Mouse (Mus musculus) lung, embryonic 14.5 days (tissue): ENCODE measurements around the gene Tln2. TPM values are rescaled to one million over a fixed set of nuclear protein-coding genes. Genes with fewer than 3 reads are reported as not detected.

ENCODE experiments used
- ATAC-seq: fragments of 200-750 bp; cut with Nextera tagmentation; 2 replicates; pipeline ENCODE4 v1.8.0; 2017; ENCODE audit warnings: mild to moderate bottlenecking, moderate TSS enrichment, moderate library complexity; ENCODE audit not compliant: insufficient read depth
- DNase-seq: peaks from one replicate; pipeline ENCODE4 v3.0.0-alpha.2; 2015
- H3K27ac ChIP-seq: fragments of 300-500 bp; sonication (generic); 2 replicates; pipeline ENCODE4 v1.5.1; 2014; ENCODE audit warnings: low read depth, mild to moderate bottlenecking, moderate library complexity
- H3K27me3 ChIP-seq: fragments of 300-500 bp; sonication (generic); 2 replicates; pipeline ENCODE4 v1.6.1; 2014; ENCODE audit warnings: low read length, control low read depth; ENCODE audit not compliant: insufficient read depth
- H3K36me3 ChIP-seq: fragments of 300-500 bp; sonication (generic); 2 replicates; pipeline ENCODE4 v1.6.1; 2014; ENCODE audit warnings: control low read depth; ENCODE audit not compliant: insufficient read depth
- H3K4me1 ChIP-seq: fragments of 300-500 bp; sonication (generic); 2 replicates; pipeline ENCODE4 v1.6.1; 2014; ENCODE audit warnings: antibody characterized with exemption, control low read depth; ENCODE audit not compliant: insufficient read depth
- H3K4me2 ChIP-seq: fragments of 300-500 bp; sonication (generic); 2 replicates; pipeline ENCODE4 v1.6.1; 2014; ENCODE audit warnings: mild to moderate bottlenecking
- H3K4me3 ChIP-seq: fragments of 300-500 bp; sonication (generic); 2 replicates; pipeline ENCODE4 v1.5.1; 2014; ENCODE audit warnings: low read depth, low read length
- H3K9ac ChIP-seq: fragments of 300-500 bp; sonication (generic); 2 replicates; pipeline ENCODE4 v1.6.1; 2014
- H3K9me3 ChIP-seq: fragments of 300-500 bp; sonication (generic); 2 replicates; pipeline ENCODE4 v1.6.1; 2016; ENCODE audit warnings: low read depth, low read length, control low read depth
- CTCF ChIP-seq: IDR thresholded peaks from 2 replicates; pipeline ENCODE4 v1.5.1; 2016; ENCODE audit warnings: antibody characterized with exemption, low read depth
- WGBS: fragments of 180-500 bp; shearing (Covaris S2); extraction: QIAGEN DNeasy Blood & Tissue Kit; methylation state at CpG from one replicate; pipeline ENCODE4 v1.1.7; 2014; 5-methylcytosine and 5-hydroxymethylcytosine counted together
- polyA plus RNA-seq: library from polyadenylated mRNA; unstranded; fragments of >200 nt; fragmentation: Nextera tagmentation; extraction: Ambion mirVana; gene quantifications from 2 replicates; pipeline ENCODE4 v1.2.1, GENCODE M21; 2014

The Tln2 gene
- polyA plus RNA-seq, 1 experiment from 2014 or later = 19.1 TPM

DNA sequence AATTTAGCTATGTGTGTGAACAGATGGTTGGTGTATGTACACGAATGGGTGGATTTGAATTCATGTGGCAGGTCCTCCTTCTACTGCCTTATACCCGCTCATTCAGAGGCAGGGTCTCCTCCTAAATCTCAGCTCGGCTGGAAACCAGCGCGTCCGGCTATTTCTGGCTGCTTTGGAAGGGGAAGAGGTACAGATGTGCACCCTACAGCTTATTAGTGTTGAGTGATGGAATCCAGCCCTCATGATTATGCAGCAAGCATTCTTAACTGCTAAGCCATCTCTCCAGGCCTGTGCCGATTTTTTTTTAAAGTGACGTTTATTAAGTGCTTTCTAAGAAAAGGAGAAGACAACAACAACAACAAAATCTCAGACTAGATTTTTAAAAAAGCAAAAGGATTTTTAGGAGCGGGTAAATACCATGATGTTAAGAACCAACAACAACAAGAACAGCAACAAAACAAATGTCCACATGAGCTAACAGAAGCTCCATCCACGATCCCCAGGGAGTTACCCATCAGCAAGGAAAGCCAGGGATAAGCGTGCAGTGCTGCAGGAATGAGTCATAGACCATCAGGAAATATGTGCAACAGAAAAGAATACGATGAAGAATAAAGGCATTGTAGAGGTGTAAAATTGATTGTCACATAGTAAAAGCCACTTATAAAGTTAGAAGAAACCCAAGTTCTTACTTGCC, 130.2 kb downstream of the Tln2 start:
- no peaks in the 10 kb centered on the region for H3K27me3 ChIP-seq
- ATAC-seq (peak; percentile 91), DNase-seq (peak; percentile 89)
- no peaks in the 10 kb centered on the region for H3K9me3 ChIP-seq
- H3K4me3 ChIP-seq = no peak overlapping the region
- H3K4me2 ChIP-seq = peak overlapping the region; percentile 16
- 34% methylated on average over 12 of the region's 12 CpGs for WGBS
- no peak for TF ChIP-seq CTCF
- H3K27ac ChIP-seq = peak overlapping the region; percentile 12; the same call in 1 of the 2 replicates
- H3K9ac ChIP-seq = no peak overlapping the region
- no peaks in the 10 kb centered on the region for H3K36me3 ChIP-seq
- peaks cover 8% of the 10 kb centered on the region for H3K4me1 ChIP-seq

GRCm38 (mm10) chr9:67428306-67429047, 131.0 kb downstream of the Tln2 start:
- Histone ChIP-seq H3K4me1 (peaks cover 11% of the 10 kb centered on the region), H3K4me2 (peak overlapping the region; percentile 16), H3K27me3 (no peaks in the 10 kb centered on the region), H3K9me3 (no peaks in the 10 kb centered on the region), H3K27ac (peak overlapping the region; percentile 36; the same call in 1 of the 2 replicates), H3K4me3 (no peak overlapping the region), H3K9ac (no peak overlapping the region), H3K36me3 (no peaks in the 10 kb centered on the region)
- ATAC-seq (peak; percentile 52), DNase-seq (peak; percentile 53)
- 65% methylated on average over 15 of the region's 15 CpGs for WGBS
- no peak for TF ChIP-seq CTCF

DNA sequence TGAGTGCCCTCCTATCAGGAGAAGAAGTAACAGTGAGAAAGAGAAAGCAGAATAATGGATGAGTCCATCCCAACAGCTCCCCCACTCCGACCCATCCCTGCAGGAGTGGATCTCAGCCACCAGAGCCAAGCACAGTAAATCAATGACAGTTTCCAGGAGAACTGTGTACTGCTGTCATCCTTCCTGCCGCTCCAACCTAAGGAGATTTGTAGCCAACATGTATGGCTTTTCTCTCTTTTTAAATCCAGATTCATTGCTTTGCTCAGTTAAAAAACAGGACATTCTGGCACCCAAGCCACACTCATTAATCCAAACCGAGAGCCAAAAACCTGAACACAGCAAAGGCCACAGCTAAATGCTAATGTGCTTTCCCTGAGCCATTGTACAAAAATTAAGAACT, 133.2 kb downstream of the Tln2 start:
- Histone ChIP-seq H3K4me2 (no peak overlapping the region), H3K27me3 (no peaks in the 10 kb centered on the region), H3K27ac (no peak overlapping the region), H3K9ac (no peak overlapping the region), H3K9me3 (no peaks in the 10 kb centered on the region), H3K4me1 (peaks cover 11% of the 10 kb centered on the region), H3K4me3 (no peak overlapping the region), H3K36me3 (no peaks in the 10 kb centered on the region)
- DNase-seq (peak; percentile 29), ATAC-seq (no peak)
- no peak for TF ChIP-seq CTCF
- WGBS = 46% methylated on average over 3 of the region's 3 CpGs

DNA sequence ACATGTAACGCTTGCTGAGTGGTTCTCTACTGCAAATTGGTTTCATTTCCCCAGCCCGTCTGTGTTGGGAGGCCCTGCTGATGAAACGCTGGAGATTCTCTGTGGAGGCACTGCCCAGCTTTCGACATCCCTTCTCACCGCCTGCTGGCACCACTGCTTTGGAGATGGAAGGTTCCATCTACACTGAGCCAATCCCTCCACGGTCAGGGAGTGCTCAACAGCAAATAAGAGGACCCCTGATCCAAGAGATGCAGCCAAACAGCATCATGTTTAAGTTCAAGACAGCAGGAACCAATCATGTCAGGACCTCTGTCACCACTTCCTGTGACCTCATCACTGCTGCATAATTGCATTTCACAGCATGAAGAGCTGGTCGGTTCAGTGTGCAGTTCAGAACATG, 135.4 kb downstream of the Tln2 start:
- ATAC-seq (no peak), DNase-seq (peak; percentile 44)
- Histone ChIP-seq H3K9me3 (no peaks in the 10 kb centered on the region), H3K4me1 (peaks cover 11% of the 10 kb centered on the region), H3K9ac (no peak overlapping the region), H3K4me3 (no peak overlapping the region), H3K27me3 (no peaks in the 10 kb centered on the region), H3K36me3 (no peaks in the 10 kb centered on the region), H3K27ac (no peak overlapping the region), H3K4me2 (no peak overlapping the region)
- no peak for TF ChIP-seq CTCF
- 53% methylated on average over 7 of the region's 7 CpGs for WGBS

DNA sequence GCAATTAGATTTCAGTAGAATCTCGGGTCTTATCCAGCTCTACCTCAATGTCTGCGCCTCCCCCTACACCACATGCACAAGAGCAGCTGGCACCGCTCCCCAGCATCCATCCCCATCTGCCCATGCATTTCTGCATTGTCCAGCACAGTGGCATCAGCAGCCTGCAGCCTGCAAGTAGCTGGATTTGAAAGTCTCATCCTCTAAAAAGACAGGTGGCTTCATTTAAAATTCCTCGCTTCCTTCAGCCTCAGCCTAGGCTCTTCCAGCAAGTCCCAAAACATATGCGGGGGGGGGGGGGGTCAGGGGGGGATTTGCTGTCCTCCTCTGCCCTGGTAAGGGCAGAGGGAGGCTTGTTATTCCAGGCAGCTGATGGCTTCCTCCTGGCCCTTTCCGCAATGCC, 141.4 kb downstream of the Tln2 start:
- 56% methylated on average over 6 of the region's 6 CpGs for WGBS
- ATAC-seq = no peak
- H3K9ac ChIP-seq = no peak overlapping the region
- DNase-seq = no peak
- H3K4me3 ChIP-seq = no peak overlapping the region
- H3K9me3 ChIP-seq = no peaks in the 10 kb centered on the region
- no peak for TF ChIP-seq CTCF
- H3K27ac ChIP-seq = no peak overlapping the region
- no peaks in the 10 kb centered on the region for H3K4me1 ChIP-seq
- H3K36me3 ChIP-seq = no peaks in the 10 kb centered on the region
- no peaks in the 10 kb centered on the region for H3K27me3 ChIP-seq
- no peak overlapping the region for H3K4me2 ChIP-seq

DNA sequence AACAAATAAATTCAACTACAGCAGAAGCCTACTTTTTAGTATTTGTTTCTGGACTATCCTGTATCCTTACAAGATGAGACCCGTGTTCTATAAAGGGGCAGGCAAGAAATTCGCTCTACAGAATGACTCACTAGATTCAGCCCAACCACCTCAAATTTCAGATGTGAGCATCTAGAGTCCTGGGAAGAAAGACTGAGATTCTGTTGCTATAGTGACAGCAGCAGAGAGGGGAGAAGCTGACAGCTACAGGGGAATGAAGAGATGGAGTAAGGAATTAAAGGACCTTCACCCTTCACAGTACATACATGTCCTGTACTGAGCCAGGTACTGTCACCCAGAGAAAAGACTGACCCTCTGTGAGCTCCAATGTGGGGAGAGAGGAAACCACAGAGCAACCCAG, 148.8 kb downstream of the Tln2 start:
- Histone ChIP-seq H3K9me3 (0 out of 2 replicates have a peak, but pooled peaks cover 3% of the 10 kb centered on the region), H3K4me2 (no peak overlapping the region), H3K36me3 (no peaks in the 10 kb centered on the region), H3K27me3 (no peaks in the 10 kb centered on the region), H3K9ac (no peak overlapping the region), H3K27ac (no peak overlapping the region), H3K4me1 (no peaks in the 10 kb centered on the region), H3K4me3 (no peak overlapping the region)
- DNase-seq = no peak
- ATAC-seq = no peak
- TF ChIP-seq CTCF = no peak
- 83% methylated on average over 2 of the region's 2 CpGs for WGBS

GRCm38 (mm10) chr9:67404736-67405135, 154.8 kb downstream of the Tln2 start:
- no peak for ATAC-seq
- TF ChIP-seq CTCF = no peak

More at GRCm38 (mm10) chr9:67404736-67405135, 154.8 kb downstream of the Tln2 start:
- Histone ChIP-seq H3K27me3 (no peaks in the 10 kb centered on the region), H3K27ac (no peak overlapping the region), H3K9ac (no peak overlapping the region), H3K4me2 (no peak overlapping the region), H3K9me3 (0 out of 2 replicates have a peak, but pooled peaks cover 3% of the 10 kb centered on the region), H3K36me3 (no peaks in the 10 kb centered on the region), H3K4me3 (no peak overlapping the region), H3K4me1 (no peaks in the 10 kb centered on the region)
- no peak for DNase-seq
- 67% methylated on average over 7 of the region's 7 CpGs for WGBS
